Mouse (Mus musculus) large intestine, adult 2 months (tissue): ENCODE results near the gene Nrp1. TPM values are rescaled to one million over a fixed set of nuclear protein-coding genes. Genes with fewer than 3 reads are reported as not detected.

Experiments
- DNase-seq: peaks from one replicate; pipeline ENCODE4 v3.0.0-alpha.2; 2012; ENCODE audit warnings: low read depth, low spot score
- WGBS: fragments of 180-500 bp; shearing (Covaris S2); methylation state at CpG from one replicate; pipeline ENCODE4 v1.1.7; 2018; 5-methylcytosine and 5-hydroxymethylcytosine counted together
- polyA plus RNA-seq: library from polyadenylated mRNA; depleted of rRNA; stranded (reverse); fragments of >200 nt; gene quantifications from 2 replicates; pipeline ENCODE4 v1.2.3, GENCODE M21; 2012; rRNA removed

Gene Nrp1
- 4.9 and 9.4 TPM in 2 replicates for polyA plus RNA-seq

DNA sequence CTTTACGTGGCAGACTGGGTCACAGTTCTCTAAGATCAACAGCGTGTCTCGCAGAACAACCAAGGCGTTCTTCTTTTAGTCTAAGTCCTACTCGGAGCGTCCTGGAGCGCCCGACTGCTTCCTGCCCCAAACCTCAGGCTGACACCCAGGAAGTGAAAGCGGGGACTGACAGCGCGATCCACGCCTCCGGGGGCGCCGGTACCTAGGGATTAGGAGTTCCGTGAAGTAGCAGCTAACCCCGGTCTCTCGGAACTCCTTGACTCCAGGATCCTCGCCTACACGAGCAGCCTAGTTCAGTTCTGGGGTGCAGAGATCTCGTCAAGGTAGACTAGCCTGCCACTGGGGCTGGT lies at the start of gene Nrp1:
Gene Nrp1 (plus strand): TSS at position 199 of the 350 bp plus-strand sequence.
- under 1% methylated on average over 21 of the region's 21 CpGs for WGBS
- DNase-seq: peak; percentile 19

DNA sequence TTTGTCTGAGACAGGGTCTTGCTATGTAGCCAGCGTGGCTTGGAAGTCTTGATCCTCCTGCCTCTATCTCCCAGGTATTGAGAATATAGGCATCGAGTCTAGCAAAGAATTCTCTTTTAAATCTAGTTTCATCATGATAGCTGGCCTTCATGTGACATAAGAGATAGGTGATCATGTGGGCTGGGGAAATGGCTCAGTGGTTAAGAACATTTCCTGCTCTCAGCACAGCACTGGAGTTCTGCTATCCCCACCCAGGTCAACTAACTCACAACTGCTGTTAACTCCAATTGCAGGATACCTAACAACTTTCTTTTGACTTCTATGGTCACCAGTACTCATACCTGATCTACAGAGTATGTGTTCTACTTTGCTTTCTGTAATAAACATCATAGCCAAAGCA lies 37.6 kb upstream of the Nrp1 start:
- 89% methylated on average over 2 of the region's 2 CpGs for WGBS
- DNase-seq: no peak

DNA sequence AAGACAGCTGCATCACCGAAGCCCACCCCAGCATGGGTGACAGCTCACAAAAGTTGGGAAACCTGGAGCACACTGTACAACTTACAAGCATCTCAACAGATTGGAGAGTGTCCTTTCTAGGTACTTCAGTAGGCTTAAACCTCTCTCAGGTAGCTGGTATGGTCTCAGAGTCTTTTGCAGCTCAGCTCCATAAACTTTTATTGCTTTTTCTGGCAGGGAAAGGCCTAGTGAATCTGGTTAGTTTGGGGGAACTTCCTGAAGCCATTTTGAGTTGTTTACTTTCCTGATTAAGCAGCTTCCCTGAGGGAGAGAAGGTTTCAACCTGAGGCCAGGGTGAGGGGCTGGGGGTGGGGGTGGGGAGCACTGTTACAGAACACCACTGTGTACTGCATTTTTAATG lies 31.1 kb upstream of the Nrp1 start:
- WGBS: 58% methylated on average over 1 of the region's 1 CpGs
- DNase-seq: peak; percentile 46

DNA sequence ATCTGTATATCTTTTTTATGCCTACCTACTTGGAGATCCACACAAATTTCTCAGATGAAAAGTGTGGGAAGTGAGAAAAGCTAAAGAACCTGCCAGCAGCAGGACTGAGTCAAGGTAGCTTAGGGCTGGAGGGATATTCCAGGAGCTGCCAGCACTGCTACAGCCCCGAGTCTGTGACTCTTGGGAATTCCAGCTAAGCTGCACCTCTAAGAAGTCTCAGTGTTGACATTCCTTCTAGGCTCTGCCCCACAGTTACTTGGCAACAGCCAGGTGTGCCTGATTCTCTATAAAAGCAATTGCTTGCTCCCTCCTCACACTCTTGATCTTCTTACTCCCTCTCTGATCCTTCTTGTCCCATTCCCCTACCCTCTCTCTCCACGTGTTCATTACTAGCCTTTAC lies 30.5 kb upstream of the Nrp1 start:
- DNase-seq: peak; percentile 22
- 21% methylated on average over 2 of the region's 2 CpGs for WGBS

DNA sequence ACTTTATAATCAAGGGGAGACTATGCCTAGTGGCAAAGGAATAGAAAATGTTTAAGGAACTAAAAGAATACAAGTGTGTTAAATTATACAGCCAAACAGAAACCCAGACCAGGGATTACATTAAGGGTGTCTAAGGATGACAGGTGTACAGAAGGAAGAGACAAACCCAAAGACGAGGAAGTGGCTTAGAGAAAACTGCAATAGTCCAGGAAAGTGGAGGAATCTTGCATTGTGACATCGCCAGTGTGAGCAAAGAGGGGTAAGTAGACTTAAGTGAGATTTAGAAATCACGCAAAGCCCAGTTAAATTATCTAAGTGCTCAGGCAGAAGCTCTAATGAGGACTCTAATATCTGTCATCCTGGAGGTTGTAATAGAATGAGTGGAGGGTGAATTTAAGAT lies 28.9 kb upstream of the Nrp1 start:
- no peak for DNase-seq
- WGBS: 92% methylated on average over 3 of the region's 3 CpGs

DNA sequence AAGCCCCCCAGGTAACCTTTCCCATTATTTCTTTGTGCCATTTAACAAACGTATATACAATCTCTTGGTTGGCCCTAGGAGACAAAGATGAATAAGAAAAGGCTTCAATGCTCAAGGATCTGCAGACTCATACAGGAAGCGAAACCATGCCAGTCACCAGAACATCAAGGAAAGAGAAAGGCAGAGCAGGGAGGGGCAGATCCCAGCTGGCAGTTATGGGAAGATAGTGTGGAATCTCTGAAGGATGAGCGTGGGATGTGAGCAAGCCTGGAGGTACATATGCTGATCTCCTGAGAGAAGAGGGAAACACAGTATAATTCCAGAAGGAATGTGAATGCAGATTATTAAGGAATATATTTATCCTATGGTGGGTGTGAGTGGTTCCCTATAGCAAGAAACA lies 22.4 kb upstream of the Nrp1 start:
- WGBS: 83% methylated on average over 3 of the region's 3 CpGs
- no peak for DNase-seq

DNA sequence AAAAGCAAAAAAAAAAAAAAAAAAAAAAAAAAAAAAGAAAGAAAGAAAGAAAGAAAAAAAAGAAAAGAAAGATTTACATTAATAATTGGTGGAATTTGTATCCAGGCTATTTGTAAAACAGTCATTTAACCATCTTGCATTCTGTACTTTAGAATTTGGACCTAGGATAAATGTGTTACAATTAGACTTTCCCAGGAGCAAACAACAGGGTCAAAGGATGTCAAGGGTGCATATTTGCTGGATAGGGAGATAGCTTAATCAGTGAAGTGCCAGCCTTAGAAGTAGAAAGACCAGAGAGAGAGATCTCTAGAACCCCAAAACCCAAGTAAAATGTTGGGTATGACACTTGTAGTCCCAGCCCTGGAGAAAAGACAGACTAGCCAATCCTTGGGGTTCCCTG lies 19.5 kb upstream of the Nrp1 start:
- no peak for DNase-seq

DNA sequence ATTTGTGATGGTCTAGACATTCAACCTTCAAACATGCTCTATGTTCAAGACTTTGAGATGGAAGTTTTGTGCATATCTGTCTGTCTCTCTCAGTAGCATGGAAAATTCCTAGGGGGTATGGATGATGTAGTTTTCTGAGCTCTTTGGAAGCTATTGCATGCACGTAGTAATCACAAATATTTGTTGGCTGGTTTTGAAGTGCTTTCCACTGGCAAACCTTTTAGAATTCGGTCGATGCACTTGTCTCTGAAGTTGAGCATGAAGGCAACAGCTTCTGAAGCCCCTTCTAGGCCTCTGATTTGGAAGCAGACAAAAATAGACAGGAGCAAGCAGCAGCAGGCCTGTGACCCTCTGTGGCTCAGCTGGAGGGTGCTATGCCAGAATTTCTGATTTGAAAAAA lies 18.9 kb upstream of the Nrp1 start:
- WGBS: 89% methylated on average over 3 of the region's 3 CpGs
- DNase-seq: no peak

DNA sequence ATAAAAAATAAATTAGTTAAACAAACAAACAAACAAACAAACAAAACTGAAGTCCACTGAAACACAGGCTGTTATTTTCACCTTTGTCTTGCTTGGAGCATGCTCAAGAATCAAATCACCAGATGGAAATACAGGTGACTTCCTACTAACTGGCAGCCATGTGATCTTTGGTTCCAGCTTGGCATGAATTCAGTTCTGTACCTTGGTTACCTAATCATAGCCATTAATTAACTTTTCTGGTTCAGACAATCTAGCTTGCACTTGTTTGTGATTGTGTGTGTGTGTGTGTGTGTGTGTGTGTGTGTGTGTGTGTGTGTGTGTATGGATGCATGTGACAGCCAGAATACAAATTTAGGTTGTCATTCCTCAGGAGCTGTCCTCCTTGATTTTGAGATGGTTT lies 8.0 kb upstream of the Nrp1 start:
- DNase-seq: no peak

DNA sequence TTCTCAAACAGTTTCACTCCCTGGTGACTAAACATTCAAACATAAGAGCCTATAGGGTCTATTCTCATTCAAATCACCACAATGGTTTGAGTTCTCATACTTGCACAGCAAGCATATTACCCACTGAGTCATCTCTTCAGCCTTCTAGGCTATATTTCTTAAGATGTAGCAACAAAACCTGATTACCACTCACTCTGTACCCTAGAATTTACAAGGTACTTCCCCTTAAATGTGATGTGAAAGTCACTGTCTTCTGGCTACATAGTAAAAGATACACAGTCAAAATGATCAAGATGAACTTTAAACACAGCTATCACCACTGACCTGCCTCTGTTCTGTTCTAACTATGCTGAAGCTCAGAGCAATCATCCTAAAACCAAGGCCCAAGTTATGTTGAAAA lies 7.2 kb upstream of the Nrp1 start:
- no peak for DNase-seq

DNA sequence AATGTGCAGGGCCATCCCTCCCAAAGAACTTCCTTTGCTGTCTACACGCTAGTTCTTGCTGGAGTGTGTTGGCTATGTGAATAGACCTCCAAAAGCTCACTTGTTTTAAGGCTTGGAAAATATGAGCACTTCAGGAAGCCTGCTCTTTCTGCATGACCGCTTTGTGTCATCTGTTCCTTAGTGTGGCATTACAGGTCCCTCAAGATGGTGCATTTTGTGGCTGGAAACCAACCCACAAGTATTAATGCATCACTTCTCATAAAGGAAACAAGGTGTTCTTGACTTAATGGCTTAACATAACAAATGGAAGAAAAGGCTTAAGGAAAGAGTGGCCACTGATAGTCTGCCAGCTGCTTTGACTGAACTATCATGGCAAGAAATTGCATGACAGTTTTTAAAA lies 5.6 kb upstream of the Nrp1 start:
- no peak for DNase-seq
- 88% methylated on average over 2 of the region's 2 CpGs for WGBS

DNA sequence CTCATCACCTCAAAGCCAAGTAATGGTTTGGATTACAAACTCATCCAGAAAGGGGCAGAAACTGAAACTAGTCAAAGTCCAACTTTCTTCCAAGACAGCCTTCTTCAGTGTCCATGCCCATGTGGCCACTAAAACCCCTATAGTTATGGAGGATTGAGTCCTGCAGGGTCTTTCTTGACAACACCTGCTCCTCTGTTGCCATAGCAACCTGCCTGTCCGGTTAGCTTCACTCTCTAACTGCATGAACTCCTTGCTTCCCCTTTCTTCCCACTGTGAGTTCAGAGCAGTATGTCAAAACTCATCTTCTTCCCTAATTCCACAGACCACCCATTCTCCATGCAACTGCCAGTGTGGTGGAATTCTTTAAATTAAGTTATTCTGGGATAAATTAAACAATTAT lies 4.4 kb upstream of the Nrp1 start:
- 44% methylated on average over 1 of the region's 1 CpGs for WGBS
- no peak for DNase-seq

DNA sequence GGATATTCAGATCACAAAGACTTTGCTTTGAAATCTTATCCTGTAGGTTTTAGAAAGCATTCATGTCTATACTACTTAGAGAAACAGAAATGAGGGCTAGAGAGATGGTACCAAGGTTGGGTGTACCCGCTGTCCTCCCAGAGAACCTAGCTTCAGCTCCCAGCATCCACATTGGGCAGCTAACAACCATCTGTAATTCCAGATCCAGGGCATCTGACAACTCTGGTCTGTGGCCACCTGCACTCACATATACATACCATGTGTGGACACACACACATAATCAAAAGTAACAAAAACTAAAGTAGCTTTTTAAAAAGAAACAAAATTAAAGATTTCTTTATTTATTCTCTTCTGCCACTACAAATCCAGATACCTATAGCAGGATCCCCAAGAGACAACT lies 3.3 kb upstream of the Nrp1 start:
- WGBS: 95% methylated on average over 1 of the region's 1 CpGs
- no peak for DNase-seq

DNA sequence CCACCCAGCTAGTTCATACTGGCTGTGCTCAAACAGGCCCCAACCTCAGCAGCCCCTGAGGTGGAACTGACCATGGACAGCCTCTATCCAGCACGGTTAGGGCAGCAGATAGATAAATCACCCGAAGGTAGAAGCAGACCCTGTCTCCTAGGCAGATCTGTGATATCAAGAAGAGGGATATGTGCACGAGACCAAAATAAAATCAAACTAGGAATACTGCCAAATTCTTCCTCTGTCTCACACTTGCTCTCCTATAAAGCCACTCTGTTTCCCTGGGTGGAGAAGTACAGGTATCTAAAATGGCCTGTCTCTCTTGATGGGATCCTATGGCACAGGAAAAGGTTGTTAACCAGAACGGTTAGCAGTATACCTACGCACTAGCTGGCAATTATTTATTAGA lies 2.2 kb upstream of the Nrp1 start:
- DNase-seq: no peak
- WGBS: 73% methylated on average over 5 of the region's 5 CpGs

DNA sequence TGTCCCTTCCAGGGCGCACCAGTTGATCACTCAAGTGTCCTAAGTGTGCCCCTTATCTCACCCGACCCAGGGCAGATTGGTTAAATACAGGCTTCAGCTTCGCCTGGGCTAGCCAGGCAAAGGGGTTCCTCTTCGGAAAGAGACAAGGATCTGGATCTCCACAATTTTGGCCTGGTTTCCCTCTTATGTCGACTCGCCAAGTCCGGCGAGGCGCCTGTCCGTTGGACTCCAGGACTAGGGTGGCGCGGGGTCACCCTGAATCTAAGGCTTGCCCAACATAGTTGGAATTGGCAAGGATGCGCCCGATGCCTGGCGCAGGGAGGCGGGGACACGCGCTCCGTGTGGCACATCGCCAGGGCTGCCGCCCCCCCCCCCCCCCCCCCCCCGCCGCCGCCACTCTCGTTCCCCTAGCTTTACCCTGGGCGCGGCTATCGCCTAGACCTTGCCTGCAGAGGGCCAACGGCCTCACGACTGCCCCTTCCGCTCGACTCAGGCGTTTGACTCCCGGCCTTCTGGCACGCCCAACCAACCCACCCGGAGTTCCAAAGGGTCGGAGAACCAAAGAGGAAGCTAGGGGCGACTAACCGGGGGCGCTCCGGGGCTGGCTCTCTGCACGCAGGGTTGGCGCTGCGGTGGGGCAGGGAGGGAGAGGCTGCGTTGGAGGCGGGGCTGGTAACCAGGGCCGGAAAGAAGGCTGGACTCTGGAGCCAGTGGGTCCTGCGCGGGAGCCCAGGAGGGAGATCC lies 1.4 kb upstream of the Nrp1 start:
- WGBS: 4% methylated on average over 43 of the region's 49 CpGs
- peak; percentile 37 for DNase-seq

DNA sequence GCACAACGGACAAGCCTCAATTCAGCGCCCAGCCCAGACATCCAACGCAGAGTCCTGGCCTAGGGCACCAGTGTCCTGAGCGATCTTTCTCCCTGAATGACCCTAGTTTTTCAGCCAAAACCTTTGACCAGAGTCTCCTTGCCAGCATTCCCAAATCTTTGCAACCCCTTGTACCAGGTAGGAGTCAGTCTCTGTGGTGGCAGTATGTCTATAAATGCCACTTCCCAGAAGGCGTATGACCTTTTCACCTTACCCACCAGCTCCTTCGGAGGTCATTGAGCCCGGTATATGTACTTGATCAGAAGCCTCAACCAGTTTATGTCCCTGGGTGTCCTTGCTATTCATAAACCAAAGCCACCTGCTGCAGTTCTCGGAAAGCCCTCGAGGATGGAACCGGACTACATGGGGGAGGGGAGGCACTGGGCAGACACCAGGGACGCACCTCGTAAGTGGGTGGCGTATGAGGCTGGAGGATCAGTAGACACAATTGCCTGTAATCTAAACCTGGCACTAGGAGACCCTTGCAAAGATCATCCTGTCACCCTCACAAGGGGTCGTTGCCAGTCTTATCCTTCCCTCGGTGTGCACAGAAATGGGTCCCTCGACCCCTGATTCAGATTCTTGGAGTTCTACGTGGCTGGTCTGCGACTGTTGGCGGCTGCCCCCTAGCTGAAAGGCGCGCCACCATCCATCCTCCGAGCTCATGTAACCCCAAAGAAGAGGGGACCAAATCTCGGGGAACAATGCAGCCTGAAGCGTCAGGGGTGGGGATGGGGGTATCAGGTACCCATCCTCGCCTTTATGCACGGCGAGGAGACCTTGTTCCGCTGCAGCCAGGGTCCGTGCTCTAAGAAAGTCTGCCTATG lies 631 bp upstream of the Nrp1 start:
- peak; percentile 36 for DNase-seq
- under 1% methylated on average over 29 of the region's 29 CpGs for WGBS

DNA sequence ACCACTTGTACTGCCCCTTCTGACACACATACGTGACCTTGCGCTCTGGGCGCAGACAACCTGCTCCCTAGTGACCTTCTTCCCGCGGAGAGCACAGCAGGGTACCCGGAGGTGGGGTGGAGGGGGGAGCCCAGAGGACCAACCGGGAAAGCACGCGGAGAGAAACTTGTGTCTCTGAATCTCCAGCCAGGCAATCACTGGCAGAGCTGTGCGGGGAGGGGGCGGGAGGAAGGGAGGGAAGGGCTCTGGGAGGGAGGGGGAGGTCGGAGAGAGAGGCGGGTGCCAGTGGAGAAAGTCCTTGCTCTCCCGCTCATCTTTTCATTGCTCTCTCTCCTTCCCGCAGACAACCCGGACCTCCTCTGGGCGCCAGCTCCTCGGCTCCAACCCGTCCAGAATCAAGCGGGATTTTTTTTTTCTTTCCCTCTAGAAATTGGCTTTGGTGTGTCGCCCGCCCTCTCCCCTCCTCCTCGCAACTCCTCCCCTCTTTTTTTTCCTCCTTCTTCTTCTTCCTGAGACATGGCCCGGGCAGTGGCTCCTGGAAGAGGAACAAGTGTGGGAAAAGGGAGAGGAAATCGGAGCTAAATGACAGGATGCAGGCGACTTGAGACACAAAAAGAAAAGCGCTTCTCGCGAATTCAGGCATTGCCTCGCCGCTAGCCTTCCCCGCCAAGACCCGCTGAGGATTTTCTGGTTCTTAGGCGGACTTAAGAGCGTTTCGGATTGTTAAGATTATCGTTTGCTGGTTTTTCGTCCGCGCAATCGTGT lies 534 bp downstream of the Nrp1 start:
- DNase-seq: peak; percentile 19
- under 1% methylated on average over 40 of the region's 41 CpGs for WGBS

DNA sequence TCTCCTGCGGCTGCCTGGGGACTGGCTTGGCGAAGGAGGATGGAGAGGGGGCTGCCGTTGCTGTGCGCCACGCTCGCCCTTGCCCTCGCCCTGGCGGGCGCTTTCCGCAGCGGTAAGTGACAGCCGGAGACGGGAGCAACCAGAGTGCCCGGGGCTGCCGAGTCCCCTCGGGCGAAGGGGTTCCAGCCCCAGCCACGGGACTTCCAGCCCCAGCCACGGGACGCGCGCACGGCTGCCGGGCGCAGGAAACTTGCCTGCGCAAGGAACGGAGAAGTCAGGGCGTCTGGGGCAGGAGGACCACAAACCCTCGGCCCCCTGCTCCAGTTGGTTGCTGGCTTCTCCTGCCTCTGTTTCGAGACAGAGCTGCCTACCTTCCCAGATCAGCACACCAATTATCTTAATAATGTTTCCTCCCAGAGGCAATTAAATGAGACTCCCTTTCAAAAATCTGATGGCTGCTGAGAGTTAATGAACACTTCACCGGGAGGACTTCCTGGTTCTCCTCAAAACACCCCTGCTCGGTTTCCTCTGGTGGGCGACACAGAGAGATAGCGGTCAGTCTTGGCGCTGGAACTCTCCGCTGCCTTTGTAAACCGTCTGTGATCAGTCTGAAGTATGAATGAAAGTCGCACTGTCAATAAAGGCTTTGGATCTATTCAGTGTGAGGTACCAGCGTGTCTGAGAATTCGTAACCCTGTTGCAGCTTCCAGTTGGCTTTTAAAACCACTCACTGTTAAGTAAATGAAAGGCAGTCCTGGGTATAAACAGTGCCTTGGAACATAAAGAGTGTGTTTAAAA lies 1.3 kb downstream of the Nrp1 start:
- no peak for DNase-seq
- 1% methylated on average over 40 of the region's 40 CpGs for WGBS

DNA sequence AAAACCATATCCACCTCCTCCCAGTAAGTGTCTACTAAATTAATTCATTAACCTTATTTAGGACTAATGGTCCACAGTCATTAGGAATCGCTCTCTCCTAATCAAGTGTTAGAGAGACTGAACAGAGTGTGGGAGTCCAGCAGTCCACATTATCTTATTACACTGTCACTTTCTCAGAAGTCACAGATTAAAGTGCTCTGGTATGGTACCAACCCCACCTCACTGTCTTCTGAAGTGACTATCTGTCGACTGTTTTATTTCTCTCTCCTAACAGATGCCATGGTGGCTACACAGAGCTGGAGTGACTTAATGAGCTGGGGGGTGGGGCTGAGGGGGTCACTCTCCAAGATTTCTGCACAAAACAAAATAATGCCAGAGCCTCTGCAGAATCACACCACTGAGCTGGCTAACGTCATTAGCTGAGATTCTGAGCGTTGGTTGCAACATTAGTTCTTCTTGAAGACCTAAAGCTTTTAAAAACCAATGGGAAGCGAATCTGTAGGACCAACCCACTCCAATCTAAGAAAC lies 3.0 kb downstream of the Nrp1 start:
- WGBS: 69% methylated on average over 5 of the region's 5 CpGs
- DNase-seq: no peak
